Mouse (Mus musculus) olfactory bulb, adult 2 months (tissue): Measurements from ENCODE around the gene Soat1.
"Not testable (repeated sequence)": the region's sequence is repeated elsewhere in the genome, so short reads cannot be mapped to it uniquely, and the experiment has no call there.

Source experiments
- CTCF ChIP-seq: fragments of 200-500 bp; IDR thresholded peaks from 2 replicates; pipeline ENCODE4 v1.5.1; 2012; ENCODE audit warnings: low read depth, mild to moderate bottlenecking, low read length, moderate library complexity; ENCODE audit not compliant: insufficient read depth
- POLR2A ChIP-seq: fragments of 200-500 bp; IDR thresholded peaks from 2 replicates; pipeline ENCODE4 v1.6.1; 2012; ENCODE audit warnings: mild to moderate bottlenecking, low read depth, low read length, moderate library complexity; ENCODE audit not compliant: insufficient read depth

DNA sequence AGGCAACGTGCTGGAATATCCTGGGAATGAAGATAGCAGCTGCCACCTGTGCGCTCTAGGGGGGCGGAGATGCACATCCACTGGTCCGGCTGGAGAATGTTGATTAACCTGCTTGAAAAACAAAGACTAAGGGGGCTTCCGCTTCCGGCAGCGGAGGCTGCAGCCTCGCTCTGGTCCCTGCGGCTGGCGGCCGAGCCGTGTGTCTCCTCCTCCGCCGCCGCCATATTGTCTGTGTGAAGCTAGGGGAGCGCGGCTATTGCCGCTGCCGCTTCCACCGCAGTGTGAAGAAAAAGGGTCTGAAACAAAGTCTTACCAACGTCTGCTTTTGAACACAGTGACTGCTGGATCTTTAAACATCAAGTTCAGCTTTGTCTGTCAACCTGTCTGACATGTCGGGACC is 49.7 kb upstream of the Soat1 start, which contains the start of gene Gm10031:
- TF ChIP-seq CTCF, POLR2A: not testable (repeated sequence)
